Mouse (Mus musculus) stomach, embryonic 16.5 days (tissue): ENCODE measurements around the gene Cacng8. TPM values are rescaled to one million over a fixed set of nuclear protein-coding genes. Genes with fewer than 3 reads are reported as not detected.
A peak's percentile ranks its signal among the peaks of the same experiment; 100 is the strongest.

Experiments used
- ATAC-seq: fragments of 200-750 bp; cut with Nextera tagmentation; 2 replicates; pipeline ENCODE4 v1.8.0; 2017; ENCODE audit warnings: moderate number of reproducible peaks, moderate TSS enrichment; ENCODE audit not compliant: insufficient read depth, low FRiP score
- H3K27ac ChIP-seq: fragments of 300-500 bp; sonication (generic); 2 replicates; pipeline ENCODE4 v1.5.1; 2014; ENCODE audit warnings: low read length
- H3K27me3 ChIP-seq: fragments of 300-500 bp; sonication (generic); 2 replicates; pipeline ENCODE4 v1.6.1; 2014; ENCODE audit warnings: low read length, control low read depth, mixed read lengths; ENCODE audit not compliant: control insufficient read depth, insufficient read depth
- H3K36me3 ChIP-seq: fragments of 300-500 bp; sonication (generic); 2 replicates; pipeline ENCODE4 v1.6.1; 2014; ENCODE audit warnings: low read length; ENCODE audit not compliant: control insufficient read depth, insufficient read depth
- H3K4me1 ChIP-seq: fragments of 300-500 bp; sonication (generic); 2 replicates; pipeline ENCODE4 v1.6.1; 2014; ENCODE audit warnings: low read length, control low read depth, mixed read lengths; ENCODE audit not compliant: control insufficient read depth, insufficient read depth
- H3K4me2 ChIP-seq: fragments of 300-500 bp; sonication (generic); 2 replicates; pipeline ENCODE4 v1.6.1; 2014; ENCODE audit warnings: low read depth, low read length, mixed read lengths
- H3K4me3 ChIP-seq: fragments of 300-500 bp; sonication (generic); replicated peaks from 2 replicates; pipeline ENCODE4 v1.5.1; 2014; ENCODE audit warnings: mild to moderate bottlenecking, low read length
- H3K9ac ChIP-seq: fragments of 300-500 bp; sonication (generic); 2 replicates; pipeline ENCODE4 v1.6.1; 2014; ENCODE audit warnings: low read length
- H3K9me3 ChIP-seq: fragments of 300-500 bp; sonication (generic); replicated peaks from 2 replicates; pipeline ENCODE4 v1.6.1; 2016; ENCODE audit warnings: low read length, control low read depth; ENCODE audit not compliant: control insufficient read depth
- WGBS: fragments of 180-500 bp; shearing (Covaris S2); extraction: QIAGEN DNeasy Blood & Tissue Kit; methylation state at CpG from one replicate; pipeline ENCODE4 v1.1.7; 2014; 5-methylcytosine and 5-hydroxymethylcytosine counted together
- polyA plus RNA-seq: library from polyadenylated mRNA; unstranded; fragments of >200 nt; fragmentation: Nextera tagmentation; extraction: Ambion mirVana; gene quantifications from 2 replicates; pipeline ENCODE4 v1.2.1, GENCODE M21; 2015

The Cacng8 gene
- polyA plus RNA-seq, 1 experiment from 2014 or later: 0.74 TPM

DNA sequence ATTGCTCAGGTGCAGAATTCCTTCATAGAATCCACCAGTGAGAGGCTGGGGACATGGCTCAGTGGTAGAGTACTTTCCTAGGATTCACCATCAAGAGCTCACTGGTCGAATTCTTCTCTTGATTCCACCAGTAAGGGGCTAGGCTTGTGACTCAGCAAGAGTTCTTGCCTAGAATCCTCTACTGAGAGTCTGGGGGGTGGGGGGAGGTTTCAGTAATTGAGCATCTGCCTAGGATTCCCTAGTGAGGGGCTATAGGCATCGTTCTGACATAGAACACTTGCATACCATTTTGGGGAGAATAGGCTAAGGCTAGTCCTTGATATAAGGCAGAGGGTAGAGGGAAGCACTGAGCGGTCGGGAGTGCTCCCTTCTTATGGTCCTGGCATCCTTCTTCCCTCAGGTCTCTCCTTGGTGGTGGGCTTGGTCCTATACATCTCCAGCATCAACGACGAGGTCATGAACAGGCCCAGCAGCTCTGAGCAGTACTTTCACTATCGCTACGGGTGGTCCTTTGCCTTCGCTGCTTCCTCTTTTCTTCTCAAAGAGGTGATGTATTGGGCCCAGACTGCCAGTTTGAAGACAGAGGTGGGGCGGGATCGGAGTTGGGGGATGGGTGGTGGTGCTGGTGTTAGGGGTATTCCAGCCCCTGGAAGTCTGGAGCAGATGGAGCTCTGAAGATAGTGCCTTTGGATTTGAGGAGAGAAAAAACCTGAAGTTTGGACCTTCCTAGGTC, 24.8 kb upstream of the Cacng8 start:
- H3K27me3 ChIP-seq: no peaks in the 10 kb centered on the region; the same call in 1 of the 2 replicates
- 43% methylated on average over 11 of the region's 11 CpGs for WGBS
- H3K4me3 ChIP-seq: no peak overlapping the region

GRCm38 (mm10) chr7:3366705-3367516, 23.6 kb upstream of the Cacng8 start:
- H3K27ac ChIP-seq: no peak overlapping the region
- no peaks in the 10 kb centered on the region; the same call in 1 of the 2 replicates for H3K27me3 ChIP-seq
- H3K4me2 ChIP-seq: no peak overlapping the region
- peak overlapping the region; percentile 12; the same call in 1 of the 2 replicates for H3K4me3 ChIP-seq
- H3K9me3 ChIP-seq: no peaks in the 10 kb centered on the region
- H3K36me3 ChIP-seq: 0 out of 2 replicates have a peak, but pooled peaks cover under 1% of the 10 kb centered on the region
- ATAC-seq: 0 out of 2 replicates have a peak, but pooled peaks have one; percentile 37
- no peak overlapping the region for H3K9ac ChIP-seq
- 24% methylated on average over 42 of the region's 42 CpGs for WGBS
- no peaks in the 10 kb centered on the region for H3K4me1 ChIP-seq

More for the DNA sequence above, 24.8 kb upstream of the Cacng8 start:
- Histone ChIP-seq H3K4me2 (no peak overlapping the region), H3K9ac (no peak overlapping the region), H3K27ac (no peak overlapping the region), H3K36me3 (0 out of 2 replicates have a peak, but pooled peaks cover 3% of the 10 kb centered on the region), H3K4me1 (no peaks in the 10 kb centered on the region), H3K9me3 (no peaks in the 10 kb centered on the region)
- ATAC-seq: no peak

DNA sequence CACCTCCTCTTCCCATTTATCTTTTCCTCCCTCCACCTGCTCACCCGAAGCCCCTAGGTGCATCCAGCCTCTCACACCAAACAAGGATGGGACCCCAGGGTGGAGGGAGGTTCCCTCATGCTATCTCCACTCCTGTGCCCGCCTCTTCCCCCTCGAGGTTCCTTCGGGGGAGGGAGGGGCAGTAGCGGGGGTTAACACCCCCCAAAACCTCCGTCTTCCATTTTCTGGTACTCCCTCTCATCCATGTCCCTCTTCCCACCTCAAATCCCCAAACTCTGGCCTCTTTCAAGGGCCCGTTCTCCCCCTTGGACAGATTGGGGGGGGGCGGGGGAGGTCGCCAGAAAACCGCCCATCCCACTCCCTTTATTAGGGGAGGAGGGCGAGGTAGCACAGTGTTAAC, 22.9 kb upstream of the Cacng8 start:
- H3K9ac ChIP-seq: 0 out of 2 replicates have a peak overlapping the region, but pooled peaks have one; percentile 31
- WGBS: 22% methylated on average over 11 of the region's 11 CpGs
- no peak overlapping the region for H3K27ac ChIP-seq
- H3K9me3 ChIP-seq: no peaks in the 10 kb centered on the region
- ATAC-seq: no peak
- H3K27me3 ChIP-seq: no peaks in the 10 kb centered on the region; the same call in 1 of the 2 replicates
- H3K36me3 ChIP-seq: no peaks in the 10 kb centered on the region
- 0 out of 2 replicates have a peak overlapping the region, but pooled peaks have one; percentile 12 for H3K4me3 ChIP-seq
- H3K4me1 ChIP-seq: no peaks in the 10 kb centered on the region
- H3K4me2 ChIP-seq: peak overlapping the region; percentile 14; the same call in 1 of the 2 replicates

DNA sequence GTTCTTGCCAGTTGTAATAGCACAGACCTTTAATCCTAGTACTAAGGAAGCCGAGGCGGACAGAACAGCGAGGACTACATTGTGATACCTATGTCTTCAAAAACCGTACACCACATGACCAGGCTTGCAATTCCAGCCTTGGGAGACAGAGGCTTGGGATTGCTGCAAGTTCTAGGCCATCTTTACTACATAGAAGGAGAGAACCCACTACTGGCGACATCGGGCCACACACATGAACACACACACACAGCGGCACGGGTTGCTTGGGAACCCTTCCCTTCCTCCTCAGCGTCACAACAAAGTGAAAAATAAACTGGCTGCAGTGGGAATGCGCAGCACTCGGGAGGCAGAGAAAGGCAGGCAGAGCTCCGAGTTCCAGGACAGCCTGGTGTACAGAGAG, 22.2 kb upstream of the Cacng8 start:
- H3K4me1 ChIP-seq: no peaks in the 10 kb centered on the region
- H3K4me3 ChIP-seq: no peak overlapping the region
- no peaks in the 10 kb centered on the region for H3K36me3 ChIP-seq
- H3K27ac ChIP-seq: no peak overlapping the region
- no peaks in the 10 kb centered on the region for H3K9me3 ChIP-seq
- no peak for ATAC-seq
- WGBS: 36% methylated on average over 12 of the region's 12 CpGs
- no peaks in the 10 kb centered on the region; the same call in 1 of the 2 replicates for H3K27me3 ChIP-seq
- H3K4me2 ChIP-seq: no peak overlapping the region
- H3K9ac ChIP-seq: no peak overlapping the region

GRCm38 (mm10) chr7:3369189-3369588, 21.3 kb upstream of the Cacng8 start:
- Histone ChIP-seq H3K4me1 (no peaks in the 10 kb centered on the region), H3K4me3 (no peak overlapping the region), H3K4me2 (no peak overlapping the region), H3K36me3 (no peaks in the 10 kb centered on the region), H3K27ac (no peak overlapping the region), H3K27me3 (no peaks in the 10 kb centered on the region; the same call in 1 of the 2 replicates), H3K9ac (no peak overlapping the region), H3K9me3 (no peaks in the 10 kb centered on the region)
- WGBS: 62% methylated on average over 6 of the region's 6 CpGs
- ATAC-seq: no peak

GRCm38 (mm10) chr7:3370407-3370806, 20.1 kb upstream of the Cacng8 start:
- 35% methylated on average over 4 of the region's 4 CpGs for WGBS

DNA sequence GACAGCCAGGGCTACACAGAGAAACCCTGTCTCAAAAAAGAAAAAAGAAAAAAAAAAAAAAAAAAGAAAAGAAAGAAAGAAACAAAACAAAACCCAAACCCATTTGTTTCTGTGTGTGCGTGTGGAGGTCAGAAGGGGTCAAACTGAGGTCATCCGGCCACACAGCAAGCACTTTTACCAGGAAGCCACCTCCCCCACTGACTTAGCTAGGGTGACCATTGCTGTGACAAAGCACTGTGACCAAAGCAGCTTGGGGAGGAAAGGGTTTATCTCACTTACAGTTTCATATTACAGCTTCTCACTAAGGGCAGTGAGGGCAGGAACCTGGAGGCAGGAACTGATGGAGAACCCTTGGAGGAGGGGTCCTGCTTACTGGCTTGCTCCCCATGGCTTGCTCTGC, 18.1 kb upstream of the Cacng8 start:
- H3K4me2 ChIP-seq: no peak overlapping the region
- H3K9ac ChIP-seq: no peak overlapping the region
- no peaks in the 10 kb centered on the region for H3K9me3 ChIP-seq
- no peaks in the 10 kb centered on the region for H3K4me1 ChIP-seq
- no peaks in the 10 kb centered on the region; the same call in 1 of the 2 replicates for H3K27me3 ChIP-seq
- no peak overlapping the region for H3K27ac ChIP-seq
- no peaks in the 10 kb centered on the region for H3K36me3 ChIP-seq
- WGBS: 65% methylated on average over 2 of the region's 2 CpGs
- no peak overlapping the region for H3K4me3 ChIP-seq
- ATAC-seq: no peak

More at GRCm38 (mm10) chr7:3370407-3370806, 20.1 kb upstream of the Cacng8 start:
- no peaks in the 10 kb centered on the region for H3K9me3 ChIP-seq
- no peak overlapping the region for H3K9ac ChIP-seq
- no peak overlapping the region for H3K27ac ChIP-seq
- ATAC-seq: no peak
- H3K27me3 ChIP-seq: no peaks in the 10 kb centered on the region; the same call in 1 of the 2 replicates
- no peaks in the 10 kb centered on the region for H3K36me3 ChIP-seq
- no peak overlapping the region for H3K4me2 ChIP-seq
- H3K4me1 ChIP-seq: no peaks in the 10 kb centered on the region
- no peak overlapping the region for H3K4me3 ChIP-seq

- Histone ChIP-seq H3K27me3 (no peaks in the 10 kb centered on the region; the same call in 1 of the 2 replicates), H3K9ac (no peak overlapping the region), H3K4me1 (no peaks in the 10 kb centered on the region), H3K9me3 (no peaks in the 10 kb centered on the region), H3K36me3 (no peaks in the 10 kb centered on the region), H3K4me3 (no peak overlapping the region), H3K4me2 (no peak overlapping the region), H3K27ac (no peak overlapping the region)
- ATAC-seq: no peak
- 83% methylated on average over 8 of the region's 8 CpGs for WGBS
These were observed 16.7 kb upstream of the Cacng8 start for GRCm38 (mm10) chr7:3373754-3374153.

- H3K9me3 ChIP-seq: no peaks in the 10 kb centered on the region
- no peak overlapping the region for H3K4me2 ChIP-seq
- no peak overlapping the region for H3K9ac ChIP-seq
- no peaks in the 10 kb centered on the region for H3K27me3 ChIP-seq
- no peak for ATAC-seq
- no peaks in the 10 kb centered on the region for H3K4me1 ChIP-seq
- WGBS: 50% methylated on average over 4 of the region's 4 CpGs
- no peaks in the 10 kb centered on the region for H3K36me3 ChIP-seq
- no peak overlapping the region for H3K4me3 ChIP-seq
- no peak overlapping the region for H3K27ac ChIP-seq
These were observed 13.7 kb upstream of the Cacng8 start for GRCm38 (mm10) chr7:3376831-3377230.
